Mouse (Mus musculus): Measurements from ENCODE around the gene Ccnb1.

- TF ChIP-seq MYOG (IDR thresholded peaks at IDR 0.05; ENCODE audit: control insufficient read depth, extremely low read depth, insufficient read length) (no peak), USF1 (IDR thresholded peaks at IDR 0.05; ENCODE audit: low read depth) (no peak)
These were observed 37.9 kb upstream of the Ccnb1 start for GRCm38 (mm10) chr13:100824306-100824705.
